19 mouse cellular contexts compared by ENCODE assay signal in the genomic region with DNA sequence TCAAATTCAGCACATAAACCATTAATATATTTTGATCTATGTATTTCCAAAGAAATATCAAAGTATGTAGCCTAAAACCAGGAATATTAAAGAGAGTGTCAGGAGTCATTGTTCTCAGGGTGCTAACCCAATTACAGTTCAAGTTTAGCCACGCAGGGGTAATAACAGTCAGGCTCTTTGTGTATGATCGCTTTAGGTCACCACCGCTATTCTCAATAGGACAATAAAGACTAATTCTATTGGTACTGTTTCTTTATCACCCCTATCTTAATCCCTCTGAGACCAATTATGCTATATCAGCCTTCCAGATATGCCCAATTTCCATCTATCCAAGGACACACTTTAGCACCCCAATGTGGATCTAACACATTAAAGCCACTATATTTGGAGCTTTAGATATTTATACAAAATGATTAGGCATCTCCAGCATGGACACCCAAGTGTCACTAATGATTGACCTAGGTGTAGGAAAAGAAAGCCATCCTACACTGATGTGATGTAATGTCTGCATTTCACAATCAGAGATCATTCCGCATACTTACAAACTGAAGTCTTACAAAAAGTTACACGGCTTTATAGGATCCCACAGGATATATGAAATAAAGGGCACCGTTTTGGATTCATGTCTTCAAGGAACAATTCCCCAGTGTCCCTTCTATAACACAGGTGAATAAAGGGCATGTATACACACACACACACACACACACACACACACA.
DNase-seq lines count a peak whose midpoint lies in the region; ATAC-seq and TF ChIP-seq lines count a peak whose summit lies in the region.
"Had no signal": no experiment of that assay in that cellular context is flagged by ENCODE, and none has a peak within 500 bp of the region (broad histone marks: within the 10 kb centered on the region; RNA-seq: fewer than 3 reads in every experiment).

No protein-coding gene starts in this region.

- no peak for TF ChIP-seq POLR2A in liver, adult 2 months (IDR thresholded peaks at IDR 0.05; ENCODE audit: extremely low read depth, insufficient read depth, low read length)

- H3K9ac ChIP-seq in liver, adult 2 months (ENCODE audit: low read depth, low read length) = no peak overlapping the region
- no peak overlapping the region for H3K9ac ChIP-seq in liver, embryonic 12.5 days
- H3K9ac ChIP-seq in midbrain, embryonic 13.5 days (replicated peaks) = no peak overlapping the region
- no peak overlapping the region for H3K9ac ChIP-seq in intestine, embryonic 16.5 days (ENCODE audit: low read depth, low read length)
- H3K9ac ChIP-seq: embryonic facial prominence, embryonic 12.5 days; heart, embryonic 12.5 days; hindbrain, embryonic 15.5 days had no signal

- H3K9me3 ChIP-seq in liver, embryonic 12.5 days (replicated peaks) = no peaks in the 10 kb centered on the region
- no peaks in the 10 kb centered on the region for H3K9me3 ChIP-seq in midbrain, embryonic 13.5 days
- H3K9me3 ChIP-seq in intestine, embryonic 16.5 days (ENCODE audit: control insufficient read depth, low read length) = no peaks in the 10 kb centered on the region
- H3K9me3 ChIP-seq: embryonic facial prominence, embryonic 12.5 days; heart, embryonic 12.5 days; hindbrain, embryonic 15.5 days had no signal

- TF ChIP-seq CTCF in liver, adult 2 months (IDR thresholded peaks at IDR 0.05; ENCODE audit: low read depth, low read length) = no peak

- 70% methylated on average over 6 of the region's 6 CpGs for WGBS in liver, adult 2 months
- 89% methylated on average over 6 of the region's 6 CpGs for WGBS in liver, embryonic 12.5 days (ENCODE audit: insufficient replicate concordance)
- WGBS in midbrain, embryonic 13.5 days = 50% methylated on average over 6 of the region's 6 CpGs
- WGBS in intestine, embryonic 16.5 days = 81% methylated on average over 6 of the region's 6 CpGs

- no peak overlapping the region for H3K4me2 ChIP-seq in liver, embryonic 12.5 days
- H3K4me2 ChIP-seq in midbrain, embryonic 13.5 days (replicated peaks) = no peak overlapping the region
- no peak overlapping the region for H3K4me2 ChIP-seq in intestine, embryonic 16.5 days (ENCODE audit: low read depth, low read length)
- H3K4me2 ChIP-seq: embryonic facial prominence, embryonic 12.5 days; heart, embryonic 12.5 days; hindbrain, embryonic 15.5 days had no signal

- peaks cover 3% of the 10 kb centered on the region; the same call in 1 of the 2 replicates for H3K79me2 ChIP-seq in liver, adult 2 months (ENCODE audit: control insufficient read depth, insufficient read depth, low read length)

- H3K27me3 ChIP-seq in liver, adult 2 months (ENCODE audit: control insufficient read depth, insufficient read depth, low read length) = no peaks in the 10 kb centered on the region
- no peaks in the 10 kb centered on the region for H3K27me3 ChIP-seq in liver, embryonic 12.5 days (replicated peaks)
- H3K27me3 ChIP-seq in midbrain, embryonic 13.5 days = no peaks in the 10 kb centered on the region
- no peaks in the 10 kb centered on the region for H3K27me3 ChIP-seq in intestine, embryonic 16.5 days (replicated peaks; ENCODE audit: control insufficient read depth, insufficient read depth, low read length)
- H3K27me3 ChIP-seq: CH12.LX; embryonic facial prominence, embryonic 12.5 days; heart, embryonic 12.5 days; hindbrain, embryonic 15.5 days; Patski had no signal

- no peak overlapping the region for H3K4me3 ChIP-seq in liver, adult 2 months (ENCODE audit: insufficient read depth, low read depth, low read length)
- H3K4me3 ChIP-seq in liver, embryonic 12.5 days = no peak overlapping the region
- H3K4me3 ChIP-seq in midbrain, embryonic 13.5 days (replicated peaks) = no peak overlapping the region
- H3K4me3 ChIP-seq in intestine, embryonic 16.5 days (ENCODE audit: low read length) = no peak overlapping the region
- H3K4me3 ChIP-seq: embryonic facial prominence, embryonic 12.5 days; heart, embryonic 12.5 days; hindbrain, embryonic 15.5 days had no signal

- peaks cover 13% of the 10 kb centered on the region; the same call in 1 of the 2 replicates for H3K36me3 ChIP-seq in liver, adult 2 months (ENCODE audit: control insufficient read depth, insufficient read depth, low read length)
- H3K36me3 ChIP-seq in liver, embryonic 12.5 days = peaks cover 2% of the 10 kb centered on the region
- no peaks in the 10 kb centered on the region for H3K36me3 ChIP-seq in midbrain, embryonic 13.5 days
- H3K36me3 ChIP-seq in intestine, embryonic 16.5 days (ENCODE audit: control insufficient read depth, insufficient read depth, low read length) = no peaks in the 10 kb centered on the region
- H3K36me3 ChIP-seq: embryonic facial prominence, embryonic 12.5 days; hindbrain, embryonic 15.5 days had no signal

- H3K27ac ChIP-seq in liver, adult 2 months (replicated peaks; ENCODE audit: insufficient read depth, low read depth, low read length) = no peak overlapping the region
- no peak overlapping the region for H3K27ac ChIP-seq in liver, embryonic 12.5 days
- H3K27ac ChIP-seq in midbrain, embryonic 13.5 days = peak overlapping the region; percentile 7; the same call in 1 of the 2 replicates
- H3K27ac ChIP-seq in intestine, embryonic 16.5 days (ENCODE audit: low read length) = no peak overlapping the region
- H3K27ac ChIP-seq: embryonic facial prominence, embryonic 12.5 days; hindbrain, embryonic 15.5 days had no signal

- H3K4me1 ChIP-seq in liver, adult 2 months (ENCODE audit: control insufficient read depth, insufficient read depth, low read length) = peaks cover 2% of the 10 kb centered on the region; the same call in 1 of the 2 replicates
- no peaks in the 10 kb centered on the region for H3K4me1 ChIP-seq in liver, embryonic 12.5 days
- peaks cover 19% of the 10 kb centered on the region for H3K4me1 ChIP-seq in midbrain, embryonic 13.5 days (replicated peaks)
- no peaks in the 10 kb centered on the region for H3K4me1 ChIP-seq in intestine, embryonic 16.5 days (ENCODE audit: control insufficient read depth, insufficient read depth, low read length)
- H3K4me1 ChIP-seq: embryonic facial prominence, embryonic 12.5 days had no signal

- ATAC-seq in liver, embryonic 12.5 days = no peak
- ATAC-seq in midbrain, embryonic 13.5 days = peak; percentile 66; the same call in 1 of the 2 replicates
- no peak for ATAC-seq in intestine, embryonic 16.5 days
- ATAC-seq: activated CD4-positive, CD25-positive, alpha-beta regulatory T cell, adult 4 months; forebrain, embryonic 16.5 days; Patski had no signal

- peak; percentile 58 for DNase-seq in liver, adult 2 months (ENCODE audit: extremely low read depth, low read depth, low spot score)
- peak; percentile 55 for DNase-seq in fat pad, adult 2 months (ENCODE audit: extremely low read depth, low read depth, low spot score)
- peak; percentile 22 for DNase-seq in retina, embryonic 14.5 days (ENCODE audit: low spot score)
- no peak for DNase-seq in heart, postnatal 36 days
- DNase-seq: adrenal gland, postnatal 14 days; cerebellum, adult 11-12 months; cerebellum, adult 9-10 months; cerebellum, postnatal 25 days; gastrocnemius, postnatal 10 days had no signal

- intact Hi-C loops in heart, postnatal 36 days (cut with DNase I) = loop anchor here (5.0 kb wide), 1 partner anchor 126 kb away; no protein-coding TSS in a partner anchor

Comparison
In these comparisons a context has a peak if more than half of its experiments do, and no peak if none do; other contexts are left out.
1. DNase-seq: peak in liver, adult 2 months (single experiment), fat pad, adult 2 months (single experiment) and retina, embryonic 14.5 days (single experiment); none in heart, postnatal 36 days (0 of 2).